Mouse (Mus musculus) heart, adult 9 months (tissue): ENCODE measurements around the gene Arcn1.
"Not testable (repeated sequence)": the region's sequence is repeated elsewhere in the genome, so short reads cannot be mapped to it uniquely, and the experiment has no call there.

Experiments
- DNase-seq, 2 experiments: peaks; one replicate each; pipeline ENCODE4 v3.0.0; 2022; ENCODE audit warnings: low spot score in 2 of 2

Gene Arcn1

GRCm38 (mm10) chr9:44767101-44768028 lies at the start of gene Arcn1, which contains the start of gene Ift46:
Gene Arcn1 (minus strand): TSS chr9:44767845.
Gene Ift46 (plus strand): TSS chr9:44767908.
- DNase-seq, result peak; percentile 79 to 87

DNA sequence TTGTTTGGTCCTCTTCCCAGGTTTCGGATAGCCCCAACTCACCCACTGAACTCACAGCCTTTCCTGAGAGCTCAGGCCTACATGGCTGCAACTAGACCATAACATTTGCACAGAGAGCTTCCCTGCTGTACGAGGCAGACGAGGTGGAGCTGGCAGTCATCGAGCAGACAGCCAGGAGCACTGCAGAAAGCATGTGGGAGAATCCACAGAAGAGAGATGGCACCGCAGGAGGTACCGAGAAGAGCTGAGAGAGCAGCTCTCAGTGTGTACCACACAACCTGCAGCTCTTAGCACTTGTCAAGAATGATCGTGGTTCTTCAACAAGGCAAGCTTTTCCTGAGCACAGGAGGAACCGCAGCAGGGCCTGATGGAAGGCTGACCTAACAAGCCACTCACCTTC lies 46.5 kb upstream of the Arcn1 start:
- no peak for DNase-seq

DNA sequence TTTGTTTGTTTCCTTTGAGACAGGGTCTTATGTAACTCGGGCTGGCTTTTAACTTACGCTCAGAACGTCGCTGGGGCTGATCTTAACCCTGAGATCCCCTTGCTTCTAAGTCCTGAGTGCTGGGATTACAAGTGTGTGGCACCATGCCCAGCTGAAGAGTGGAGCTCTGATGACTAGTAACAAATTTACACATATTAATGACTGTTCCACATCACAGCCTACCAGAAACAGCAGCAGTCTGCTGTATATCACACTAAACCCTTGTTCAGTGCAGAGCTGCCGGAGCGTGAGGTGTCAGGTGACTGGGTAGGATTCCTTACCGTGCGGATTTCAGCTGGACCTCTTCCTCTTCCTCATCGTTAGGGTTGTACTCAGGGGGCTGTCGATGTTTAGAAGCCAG lies 42.7 kb upstream of the Arcn1 start:
- DNase-seq, result no peak

- no peak for DNase-seq
Measured at GRCm38 (mm10) chr9:44807778-44808177, 40.1 kb upstream of the Arcn1 start.

DNA sequence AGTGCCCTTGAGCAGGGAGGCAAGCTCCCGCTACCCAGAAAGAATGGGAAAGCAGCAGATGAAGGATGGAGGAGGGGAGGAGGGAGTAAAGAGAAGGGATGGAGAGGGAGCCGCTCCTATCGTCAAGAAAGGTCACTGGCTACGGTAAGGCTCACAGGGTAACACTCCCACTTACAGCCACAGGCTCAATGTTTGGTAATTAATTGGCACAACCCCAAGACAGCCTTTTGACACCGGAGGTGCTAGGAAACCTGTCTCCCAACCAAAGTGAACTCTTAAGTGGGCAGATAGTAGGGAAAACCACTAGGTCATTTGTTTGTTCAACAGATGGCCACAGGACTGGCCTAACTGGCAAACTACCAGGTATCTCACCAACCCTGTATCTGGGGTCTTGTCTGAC lies 39.5 kb upstream of the Arcn1 start:
- DNase-seq, result no peak

GRCm38 (mm10) chr9:44805536-44805935 lies 37.9 kb upstream of the Arcn1 start:
- DNase-seq, result no peak

DNA sequence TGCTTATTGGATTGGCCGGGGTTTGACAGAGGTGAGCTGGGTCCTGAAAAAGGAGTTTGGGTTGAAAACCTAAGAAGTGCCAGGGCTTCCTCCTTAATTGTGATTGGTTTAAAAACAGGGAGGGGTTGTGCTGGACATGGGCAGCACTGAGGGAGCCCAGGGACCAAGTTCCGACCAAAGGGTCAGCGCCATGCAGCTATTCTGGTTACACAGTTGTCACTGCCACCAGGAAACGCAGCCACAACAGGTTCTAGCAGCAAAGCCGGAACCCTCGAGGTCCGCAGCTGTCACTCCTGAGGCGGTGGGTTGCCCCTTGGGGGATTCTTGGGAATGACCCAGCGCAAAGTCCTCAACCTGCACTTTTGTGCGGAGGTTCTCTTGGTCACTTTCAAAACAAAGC lies 37.0 kb upstream of the Arcn1 start:
- no peak for DNase-seq

DNA sequence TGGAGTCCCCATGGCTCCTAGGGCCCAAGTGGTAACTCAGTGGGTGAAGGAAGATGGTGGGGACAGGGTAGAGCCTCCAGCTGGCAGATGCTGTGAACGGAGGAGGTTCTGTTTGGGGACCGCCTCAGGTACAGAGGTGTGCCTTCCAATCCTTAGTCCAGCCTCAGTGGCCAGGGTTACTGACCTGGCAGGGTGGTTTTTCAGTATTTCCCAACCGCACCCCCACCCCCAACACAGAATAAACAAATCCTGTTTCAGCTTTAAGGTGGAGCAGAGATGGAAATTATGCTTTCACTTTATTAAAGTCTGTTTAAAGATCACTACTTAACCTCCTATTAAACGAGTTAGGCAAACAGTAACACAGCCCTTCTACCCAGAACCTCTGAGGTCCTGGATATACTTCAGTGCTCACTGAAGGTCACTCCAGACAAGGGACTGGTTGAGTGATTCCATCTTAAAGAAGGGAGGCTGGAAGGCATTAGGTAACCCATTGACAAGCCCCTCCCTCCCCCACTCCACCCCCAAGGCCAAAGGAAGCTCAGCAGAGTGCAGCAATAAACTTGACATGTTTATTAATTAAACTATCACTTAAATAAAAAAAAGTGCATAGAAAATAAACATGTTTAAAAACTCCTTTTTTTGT lies 35.3 kb upstream of the Arcn1 start, which contains the start of gene Ttc36:
Gene Ttc36 (minus strand): TSS at position 265 of the 643 bp plus-strand sequence.
- no peak for DNase-seq

DNA sequence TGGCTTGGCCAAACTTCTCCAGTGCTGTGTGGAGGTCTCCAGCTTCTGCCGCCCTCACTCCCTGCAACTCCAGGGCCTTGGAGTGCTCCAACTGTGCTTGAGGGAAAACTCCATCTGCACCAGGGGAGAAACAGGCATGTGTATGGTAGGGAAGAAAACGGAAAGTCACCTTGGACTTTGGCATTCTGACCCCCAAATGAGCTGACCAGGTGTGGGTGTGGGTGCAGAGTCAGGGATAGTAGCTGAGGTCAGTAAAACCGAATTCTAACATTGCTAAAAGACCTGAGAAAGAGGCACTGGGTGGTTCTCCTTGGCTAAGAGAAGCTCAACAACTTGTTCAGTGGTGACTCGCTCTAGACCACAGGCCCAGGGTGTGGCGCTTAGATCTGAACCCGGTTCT lies 34.0 kb upstream of the Arcn1 start:
- DNase-seq, result no peak

GRCm38 (mm10) chr9:44799958-44800324 lies 32.3 kb upstream of the Arcn1 start:
- DNase-seq, result no peak

DNA sequence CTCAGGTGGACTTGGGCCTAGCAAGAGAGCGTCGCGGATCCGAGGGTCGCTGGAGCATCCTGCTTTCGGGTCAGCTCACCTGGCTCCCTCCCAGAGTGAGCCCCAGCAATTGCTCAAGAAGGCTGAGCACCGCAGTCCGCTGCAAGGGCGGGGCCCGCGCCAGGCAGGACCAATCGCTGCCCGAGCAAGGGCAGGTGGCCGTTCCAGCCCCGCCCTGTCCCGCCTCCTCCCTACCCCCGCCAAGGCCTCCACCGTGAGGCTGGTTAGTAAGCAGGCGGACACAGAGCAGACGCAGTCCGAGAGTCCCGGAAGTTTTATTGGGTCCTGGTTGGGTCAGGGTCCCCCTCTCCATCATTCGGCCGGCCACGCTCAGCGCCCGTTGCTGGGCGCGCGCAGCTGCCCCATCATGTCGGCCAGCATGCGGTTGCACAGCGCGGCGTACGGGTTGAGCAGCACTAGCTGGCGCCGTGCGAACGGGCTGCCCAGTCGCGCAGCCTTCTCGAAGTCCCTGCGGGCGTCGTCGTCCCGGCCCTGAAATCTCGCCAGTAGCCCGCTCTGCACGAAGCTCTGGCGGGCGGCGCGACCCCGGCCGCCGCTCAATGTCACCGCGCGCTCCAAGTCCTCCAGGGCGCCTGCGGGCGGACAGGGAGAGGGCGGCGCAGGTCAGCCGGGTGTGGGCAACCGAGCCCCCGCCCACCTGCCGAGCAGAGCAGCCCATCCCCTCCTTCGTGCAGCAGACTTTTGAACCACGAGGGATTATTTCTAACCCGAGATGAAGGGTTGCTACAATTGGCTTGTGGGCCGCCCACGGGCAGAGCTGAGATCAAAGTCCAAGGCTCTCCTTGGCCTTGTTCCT lies 31.7 kb upstream of the Arcn1 start, which contains the start of gene Tmem25:
Gene Tmem25 (minus strand): TSS at position 206 of the 856 bp plus-strand sequence.
- peak; percentile 77 to 82 for DNase-seq

DNA sequence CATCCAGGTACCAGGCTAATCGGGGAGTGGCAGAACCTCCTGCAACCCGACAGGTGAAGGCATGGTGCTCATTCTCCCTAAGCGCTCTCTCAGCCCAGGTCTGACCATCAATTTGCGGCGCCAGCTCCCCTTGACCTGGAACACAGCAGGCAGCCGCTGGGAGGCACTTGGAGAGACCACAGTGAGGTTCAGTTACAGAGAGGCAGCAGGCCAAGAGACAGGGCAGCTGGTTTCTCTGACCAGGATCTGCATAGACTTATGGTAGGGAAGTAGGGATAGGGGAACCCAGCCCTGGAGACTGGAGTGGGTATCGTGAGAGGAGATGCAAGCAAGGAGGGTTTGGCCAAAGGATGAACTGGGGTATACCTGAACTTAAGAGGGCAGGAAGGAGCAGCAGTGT lies 30.7 kb upstream of the Arcn1 start:
- no peak for DNase-seq

DNA sequence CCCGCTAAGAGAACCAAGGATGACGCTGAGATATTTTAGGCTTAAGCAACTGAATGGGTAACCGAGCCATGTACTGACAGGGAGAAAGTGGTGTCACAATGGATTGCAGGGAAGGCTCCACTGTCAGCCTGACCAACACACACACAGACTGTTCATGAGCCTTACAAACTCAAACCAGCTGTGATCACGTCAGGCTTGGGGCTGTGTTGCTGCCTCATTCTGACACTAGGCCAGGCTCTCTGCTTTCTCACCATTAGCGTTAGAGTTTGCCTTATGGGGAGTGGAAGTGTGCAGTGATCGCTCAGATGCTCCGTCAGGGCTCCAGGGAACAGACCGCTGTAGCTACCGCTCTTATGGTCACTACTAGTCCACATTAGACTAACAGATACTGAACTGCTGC lies 25.2 kb upstream of the Arcn1 start:
- DNase-seq, result no peak

GRCm38 (mm10) chr9:44772750-44773651 lies 5.4 kb upstream of the Arcn1 start:
- DNase-seq, result peak; percentile 90 to 93

GRCm38 (mm10) chr9:44772392-44772749 lies 4.7 kb upstream of the Arcn1 start:
- DNase-seq, result no peak

DNA sequence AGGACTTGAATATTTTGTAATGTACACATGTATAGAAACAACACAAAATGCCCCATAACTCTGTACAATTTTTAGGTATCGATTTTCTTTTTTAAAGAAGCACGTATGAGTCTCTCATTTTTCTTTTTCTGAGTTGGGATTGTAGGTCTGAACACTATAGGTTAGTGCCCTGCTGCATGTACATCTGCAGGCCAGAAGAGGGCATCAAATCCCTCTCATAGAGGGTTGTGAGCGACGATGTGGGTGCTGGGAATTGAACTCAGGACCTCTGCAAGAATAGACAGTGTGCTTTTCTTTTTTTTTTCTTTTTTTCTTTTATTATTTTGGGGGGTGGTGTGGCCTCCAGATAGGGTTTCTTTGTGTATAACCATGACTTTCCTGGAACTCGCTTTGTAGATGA lies 3.7 kb upstream of the Arcn1 start:
- DNase-seq, result no peak

GRCm38 (mm10) chr9:44768029-44768394 lies 367 bp upstream of the Arcn1 start:
- not testable (repeated sequence) for DNase-seq

- no peak for DNase-seq
Measured at GRCm38 (mm10) chr9:44760873-44761272, 6.8 kb downstream of the Arcn1 start.

DNA sequence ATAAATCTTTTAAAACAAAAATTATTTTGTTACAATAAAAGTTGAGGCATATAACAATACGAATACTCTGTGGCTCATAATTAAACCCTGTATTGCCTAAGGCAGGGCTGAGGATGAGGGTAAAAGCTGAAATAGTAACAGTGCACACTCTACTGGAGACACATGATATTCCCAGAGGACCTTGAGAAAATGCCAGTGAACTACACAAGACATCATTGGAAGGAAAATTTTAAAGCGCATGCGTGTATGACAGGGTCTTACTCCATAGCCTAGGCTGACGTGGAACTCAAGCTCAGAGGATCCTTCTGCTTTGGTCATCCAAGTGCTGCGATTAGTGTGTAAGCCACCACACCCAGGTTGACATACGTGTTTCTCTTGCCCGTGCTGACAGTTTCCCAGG lies 19.2 kb downstream of the Arcn1 start:
- peak in 1 of 2 experiments; percentile 34 for DNase-seq

- no peak for DNase-seq
Measured at GRCm38 (mm10) chr9:44747341-44747740, 20.3 kb downstream of the Arcn1 start.

DNA sequence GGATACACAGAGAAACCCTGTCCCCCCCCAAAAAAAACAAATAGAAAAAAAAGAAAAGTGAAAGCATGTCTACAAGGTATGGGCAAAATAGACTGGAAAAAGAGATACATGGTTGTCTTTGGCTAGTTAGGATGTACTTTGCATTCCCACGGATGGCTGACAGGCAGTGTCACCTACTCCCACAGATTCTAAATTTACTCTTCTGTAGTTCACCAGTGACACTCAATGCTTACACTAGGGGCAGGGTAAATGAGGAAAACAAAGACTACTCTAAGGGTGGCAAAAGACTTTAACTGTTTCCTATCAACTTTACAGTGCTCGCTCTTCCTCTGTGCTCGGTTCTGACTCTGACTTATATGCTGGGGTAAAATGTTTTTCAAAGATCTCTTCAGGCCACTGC lies 21.0 kb downstream of the Arcn1 start:
- DNase-seq, result no peak
